Mouse (Mus musculus) thymus, postnatal 14 days (tissue): ENCODE data around the gene Dlec1.

Experiments used
- DNase-seq: peaks from one replicate; pipeline ENCODE4 v3.0.0; 2021

Gene Dlec1

DNA sequence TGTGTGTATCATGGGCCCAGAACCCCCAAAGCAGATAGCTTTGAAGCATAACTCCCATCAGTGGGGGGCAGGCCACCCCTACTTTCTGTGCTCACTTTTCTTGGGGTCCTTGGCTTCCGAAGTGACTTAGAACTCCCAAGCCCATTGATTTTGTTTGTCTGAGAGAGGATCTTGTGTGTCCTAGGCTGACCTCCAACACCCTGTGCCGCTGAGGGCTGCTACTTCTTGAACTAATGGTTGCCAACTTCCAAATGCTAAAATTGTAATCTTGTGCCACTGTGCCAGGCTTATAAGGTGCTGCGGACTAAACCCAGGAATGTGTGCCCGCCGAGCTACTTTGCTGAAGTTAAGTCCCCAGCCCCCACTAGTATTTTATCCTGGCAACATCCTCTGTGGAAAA, 11.8 kb upstream of the Dlec1 start:
- DNase-seq, result no peak

DNA sequence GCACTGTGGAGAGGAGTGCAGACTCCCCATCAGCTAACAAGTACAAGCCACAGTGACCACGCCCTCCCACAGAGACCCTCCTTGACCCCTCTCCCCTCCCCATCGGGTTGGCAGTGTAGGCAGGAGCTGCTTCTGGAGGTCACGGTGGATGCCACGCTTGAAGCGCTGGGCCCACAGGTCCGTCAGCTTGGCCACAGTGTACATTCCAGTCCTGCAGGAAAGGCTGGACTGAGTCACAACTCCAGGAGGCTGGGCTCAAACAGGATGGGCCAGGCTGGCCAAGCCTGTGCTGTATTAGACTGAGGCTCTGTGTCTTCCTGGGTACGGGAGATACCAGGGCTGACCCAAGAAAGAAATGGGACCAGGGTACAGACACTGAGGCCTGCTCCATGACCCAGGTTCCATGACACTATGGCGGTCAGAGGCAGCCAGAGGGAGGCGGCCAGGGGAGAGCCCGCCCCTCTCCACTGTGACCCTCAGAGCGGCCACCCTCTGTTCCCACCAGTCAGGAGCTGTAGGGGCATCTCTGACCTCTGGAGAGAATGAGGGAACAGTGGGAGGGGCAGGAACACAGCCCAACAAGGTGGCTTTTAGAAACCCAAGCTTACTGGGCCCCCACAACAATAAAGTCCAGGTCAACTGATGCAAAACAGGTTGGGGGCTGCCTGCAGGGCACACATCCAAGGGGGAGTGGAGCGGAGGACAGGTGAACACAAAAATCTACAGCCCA, 10.5 kb upstream of the Dlec1 start:
- DNase-seq, result no peak

DNA sequence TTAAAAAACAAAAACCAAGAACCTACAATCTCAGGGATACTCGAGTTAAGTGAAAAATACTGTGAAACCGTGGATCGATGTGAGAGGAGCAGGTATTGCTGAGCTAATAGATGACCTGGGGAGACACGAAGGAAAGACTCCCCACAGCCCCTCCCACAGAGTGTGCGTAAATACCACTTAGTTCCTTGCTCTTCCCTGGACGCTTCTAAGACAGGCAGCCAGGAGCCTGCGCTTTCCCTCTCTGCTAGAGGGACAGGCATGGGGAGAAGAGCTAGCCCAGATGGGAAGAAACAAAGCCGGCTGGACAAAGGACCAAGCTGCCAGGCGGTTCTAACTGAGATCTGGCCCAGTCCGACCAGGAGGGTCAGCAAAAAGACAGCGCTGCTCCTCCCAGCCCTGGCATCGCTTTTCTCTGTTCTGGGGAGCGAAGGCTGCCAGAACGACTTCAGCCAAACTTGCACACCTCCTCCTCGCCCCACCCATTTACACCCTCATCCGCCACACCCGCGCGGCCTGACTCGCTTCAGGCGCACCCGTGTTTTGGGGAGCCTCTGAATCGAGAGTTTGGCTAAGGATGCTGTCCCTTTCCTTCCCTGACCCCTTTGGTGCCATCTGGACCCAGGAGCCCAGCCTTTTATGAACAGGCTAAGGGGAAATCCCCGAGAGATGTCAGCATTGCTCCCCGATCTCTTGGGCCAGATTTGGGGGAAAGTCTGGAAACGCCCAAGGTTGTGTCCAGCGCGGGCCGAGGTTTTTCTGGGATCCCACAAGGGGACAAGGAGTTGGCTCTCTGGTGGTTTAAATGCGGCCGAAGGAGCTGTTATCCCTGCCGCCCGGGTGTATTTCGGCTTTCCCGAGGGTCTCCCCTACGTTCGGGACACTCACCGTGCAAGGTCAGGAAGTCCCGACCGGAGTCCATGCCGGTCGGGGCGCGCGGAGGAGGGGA, 9.5 kb upstream of the Dlec1 start:
- DNase-seq, result no peak

DNA sequence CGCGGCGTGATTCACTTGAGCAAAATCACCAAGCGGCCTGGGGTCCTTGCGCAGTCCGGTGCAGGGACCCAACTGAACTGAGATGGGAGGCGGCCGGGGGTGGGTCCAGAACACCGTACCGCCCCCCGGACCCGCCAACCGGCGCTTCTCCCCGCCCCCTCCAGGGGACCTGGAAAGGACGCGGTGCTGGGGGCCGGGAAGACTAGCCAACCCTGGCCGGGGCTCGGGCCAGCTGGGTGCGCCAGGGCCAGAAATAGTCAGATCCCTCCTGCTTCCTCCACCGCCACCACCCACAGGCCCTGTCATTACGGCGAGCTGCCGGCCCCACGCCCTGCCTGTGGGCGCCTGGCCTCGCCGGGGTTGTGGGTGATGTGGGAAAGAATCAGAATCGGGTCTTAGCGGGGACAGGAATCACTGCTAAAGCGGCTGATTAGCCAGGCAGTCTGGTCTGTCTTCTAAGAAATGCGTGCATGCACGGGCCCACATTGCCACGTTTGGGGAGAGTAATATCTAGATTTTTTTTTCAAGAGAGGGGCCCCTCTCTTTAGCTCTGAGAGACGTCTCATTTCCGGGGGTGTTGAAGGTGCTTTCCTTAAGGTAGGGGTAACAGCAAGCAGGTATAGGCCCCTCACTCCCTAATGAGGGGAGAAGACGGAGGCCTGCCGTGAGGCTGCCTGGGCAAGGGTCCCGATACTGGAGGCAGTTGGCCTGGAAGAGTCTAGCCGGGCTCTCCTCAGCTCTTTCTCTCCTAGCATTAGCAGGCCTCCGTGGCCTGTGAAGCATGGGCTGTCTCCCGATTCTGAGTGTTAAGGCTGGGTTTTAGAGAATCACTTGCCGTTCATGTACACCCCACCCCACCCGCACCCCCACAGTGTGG, 8.6 kb upstream of the Dlec1 start, which contains the start of gene Plcd1:
Gene Plcd1 (minus strand): TSS at position 84 of the 877 bp plus-strand sequence.
- peak; percentile 17 for DNase-seq

DNA sequence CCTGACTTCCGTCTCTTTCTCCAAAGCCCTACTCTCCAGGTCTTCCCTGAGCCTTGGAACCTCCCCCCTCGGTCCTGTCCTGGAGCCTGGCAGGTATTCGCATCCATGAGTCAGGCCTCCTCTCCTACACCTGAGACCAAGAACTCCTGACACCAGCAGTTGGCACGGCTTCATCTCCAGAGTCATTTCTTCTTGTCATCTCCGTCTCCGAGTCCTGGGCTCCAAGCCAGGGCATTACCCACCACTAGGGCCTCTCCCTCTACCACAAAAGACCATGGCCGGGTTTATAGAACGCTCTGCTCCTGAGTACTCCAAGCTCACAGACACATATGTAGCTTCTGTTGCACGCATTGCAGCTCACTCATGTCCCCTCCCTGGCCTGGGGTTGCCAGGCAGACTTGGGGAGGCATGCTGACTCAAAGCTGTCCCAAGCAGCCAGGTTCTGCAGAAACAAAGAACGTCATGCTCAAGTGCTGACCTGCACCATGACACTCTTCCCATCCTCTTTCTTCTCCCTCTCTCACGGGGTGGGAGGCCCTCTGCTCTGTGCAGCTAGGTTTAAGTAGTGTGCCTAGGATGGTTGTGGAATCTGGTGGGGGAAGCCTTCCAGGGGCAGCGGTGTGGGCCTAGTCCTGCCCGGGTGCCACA, 7.7 kb upstream of the Dlec1 start:
- DNase-seq, result no peak

DNA sequence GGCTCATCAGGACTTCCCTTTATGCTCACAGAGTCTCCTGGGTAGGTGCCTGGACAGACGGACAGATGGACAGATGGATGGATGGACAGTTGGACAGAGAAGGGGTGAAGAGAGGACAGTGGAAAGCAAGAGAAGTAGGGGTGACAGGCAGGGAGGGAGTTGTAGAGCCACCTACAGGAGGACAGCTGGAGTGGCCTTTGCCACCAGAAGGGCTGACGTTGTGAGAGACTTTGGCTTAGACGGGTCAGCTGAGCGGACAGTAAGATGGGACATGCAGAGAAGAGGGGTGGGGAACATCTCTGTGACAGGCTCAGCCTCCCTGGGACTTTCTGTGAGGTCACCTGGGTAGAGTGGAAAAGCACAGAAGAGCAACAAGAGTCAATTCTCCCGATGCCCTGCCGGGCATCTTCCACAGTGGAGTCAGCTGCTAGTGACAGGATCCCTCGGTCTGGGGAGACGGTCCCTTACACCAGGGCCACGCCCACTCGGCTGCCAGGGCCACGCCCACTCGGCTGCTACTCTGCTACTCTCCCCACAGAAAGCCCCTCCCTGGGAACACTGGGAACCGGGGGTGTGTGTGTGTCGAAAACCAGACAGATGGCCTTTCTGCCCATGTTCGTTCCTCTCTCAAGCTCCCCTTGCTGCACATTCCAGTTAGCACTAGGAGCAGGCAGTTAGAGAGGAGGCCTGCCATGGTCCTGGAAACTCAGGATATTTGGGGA, 1.9 kb upstream of the Dlec1 start:
- DNase-seq, result peak; percentile 48

- DNase-seq, result no peak
Observed at GRCm38 (mm10) chr9:119102783-119103113, 470 bp downstream of the Dlec1 start.

- DNase-seq, result no peak
Observed at GRCm38 (mm10) chr9:119107566-119107965, 5.3 kb downstream of the Dlec1 start.

- DNase-seq, result no peak
Observed at GRCm38 (mm10) chr9:119109685-119110353, 7.5 kb downstream of the Dlec1 start.

- no peak for DNase-seq
Observed at GRCm38 (mm10) chr9:119110640-119111039, 8.4 kb downstream of the Dlec1 start.

- no peak for DNase-seq
Observed at GRCm38 (mm10) chr9:119114911-119115310, 12.6 kb downstream of the Dlec1 start.

GRCm38 (mm10) chr9:119119409-119120167, 17.3 kb downstream of the Dlec1 start:
- DNase-seq, result no peak

DNA sequence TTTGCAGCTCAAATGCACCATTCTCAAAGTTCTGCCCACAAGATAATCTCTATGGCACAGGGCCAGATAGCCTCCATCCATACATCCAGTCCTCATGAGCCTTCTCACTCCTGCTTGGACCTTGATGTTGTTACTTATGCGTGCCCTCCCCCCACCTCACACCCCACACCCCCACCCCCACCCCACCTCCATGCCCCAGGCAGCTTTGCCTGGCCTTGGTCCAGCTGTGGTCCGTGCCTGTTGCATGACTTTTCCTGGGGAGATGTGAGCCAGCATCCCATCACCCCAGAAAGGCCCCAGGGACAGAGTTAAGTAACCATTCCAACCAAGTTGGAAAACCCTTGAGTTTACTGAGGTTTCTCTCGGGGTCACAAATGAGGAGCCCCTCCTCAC, 17.9 kb downstream of the Dlec1 start:
- DNase-seq, result no peak

- DNase-seq, result no peak
Observed at GRCm38 (mm10) chr9:119122596-119123369, 20.5 kb downstream of the Dlec1 start.

- DNase-seq, result no peak
Observed at GRCm38 (mm10) chr9:119128436-119129181, 26.3 kb downstream of the Dlec1 start.

- DNase-seq, result no peak
Observed at GRCm38 (mm10) chr9:119130692-119131091, 28.4 kb downstream of the Dlec1 start.

DNA sequence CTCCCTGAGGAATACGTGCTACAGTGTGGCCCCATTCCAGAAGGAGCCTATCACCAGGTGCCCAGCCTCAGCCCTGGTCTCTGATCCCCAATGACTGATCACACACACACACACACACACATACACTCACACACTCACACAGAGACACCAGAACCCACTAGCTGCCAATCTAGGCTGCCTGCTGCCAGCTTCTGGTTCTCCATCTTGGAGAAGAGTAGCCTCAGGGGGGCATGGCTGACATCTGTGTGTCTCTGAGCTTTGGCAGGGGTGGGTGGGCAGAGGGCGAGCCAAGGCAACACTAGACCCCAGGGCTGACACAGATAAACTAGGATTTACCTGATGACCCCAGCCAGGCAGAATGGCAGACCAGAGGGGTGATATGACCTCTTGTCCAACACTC, 36.6 kb downstream of the Dlec1 start:
- no peak for DNase-seq

DNA sequence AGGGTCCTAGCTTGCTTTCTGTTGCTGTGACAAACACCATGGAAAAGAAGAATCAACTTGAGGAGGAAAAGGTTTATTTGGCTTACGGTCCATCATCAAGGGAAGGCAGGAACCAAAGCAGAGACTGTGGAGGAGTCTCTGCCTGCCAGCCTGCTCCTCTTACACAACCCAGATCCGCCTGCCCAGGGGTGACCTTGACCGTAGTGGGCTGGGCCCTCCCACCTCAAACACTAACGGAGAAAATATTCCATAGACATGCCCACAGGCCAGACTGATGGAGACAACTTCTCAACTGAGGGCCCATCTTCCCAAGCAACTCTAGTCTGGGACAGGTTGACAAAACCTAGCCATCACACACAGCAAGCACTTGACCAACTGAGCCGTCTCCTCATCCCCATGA, 39.8 kb downstream of the Dlec1 start:
- no peak for DNase-seq

DNA sequence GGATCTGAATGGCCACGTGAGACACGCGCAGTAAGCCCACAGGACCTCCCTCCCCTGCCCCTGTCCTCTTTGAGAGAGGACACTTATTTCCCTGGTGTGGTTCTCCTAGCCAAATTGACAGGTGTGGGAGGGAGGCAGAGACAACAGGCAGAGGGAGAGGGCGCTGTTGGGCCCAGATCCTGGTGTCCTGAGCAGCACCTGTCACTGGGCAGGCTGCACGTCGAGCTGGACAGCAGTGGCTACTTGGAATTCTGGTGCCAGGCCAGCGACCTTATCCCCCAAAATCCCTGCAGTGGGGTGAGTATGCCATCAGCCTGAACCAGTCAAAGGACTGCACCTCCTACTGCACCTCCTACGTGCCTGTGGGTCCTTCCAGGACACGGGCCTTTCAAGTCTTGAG, 41.1 kb downstream of the Dlec1 start:
- no peak for DNase-seq
